Mouse (Mus musculus) G1E (cell line): ENCODE data around the gene Cldn15. TPM values are rescaled to one million over a fixed set of nuclear protein-coding genes. Genes with fewer than 3 reads are reported as not detected.
A peak's percentile ranks its signal among the peaks of the same experiment; 100 is the strongest.

Experiments used
- ATAC-seq: 2 replicates; pipeline ENCODE4 v1.8.0; 2016; ENCODE audit warnings: mild to moderate bottlenecking; ENCODE audit not compliant: insufficient number of reproducible peaks, poor library complexity, low FRiP score, severe bottlenecking; ENCODE audit errors: extremely low read depth
- DNase-seq: peaks from one replicate; pipeline ENCODE4 v3.0.0; 2012; ENCODE audit warnings: low spot score
- H3K27me3 ChIP-seq: 2 replicates; pipeline ENCODE4 v1.6.1; 2012; ENCODE audit warnings: mild to moderate bottlenecking, low read length, inconsistent platforms; ENCODE audit not compliant: insufficient read depth
- H3K36me3 ChIP-seq: replicated peaks from 2 replicates; pipeline ENCODE3; 2012; ENCODE audit warnings: mild to moderate bottlenecking, inconsistent platforms
- H3K4me1 ChIP-seq: 2 replicates; pipeline ENCODE4 v1.6.1; 2012; ENCODE audit warnings: low read depth, low read length, inconsistent platforms, mixed read lengths; ENCODE audit not compliant: insufficient read depth
- H3K4me3 ChIP-seq: 2 replicates; pipeline ENCODE4 v1.5.1; 2012; ENCODE audit warnings: low read depth, mild to moderate bottlenecking, inconsistent platforms, low read length, moderate library complexity, mixed read lengths
- H3K9me3 ChIP-seq: replicated peaks from 2 replicates; pipeline ENCODE4 v1.6.1; 2012; ENCODE audit warnings: inconsistent platforms
- CTCF ChIP-seq: IDR thresholded peaks from 2 replicates; pipeline ENCODE4 v1.5.1; 2012; ENCODE audit warnings: low read depth, low read length, inconsistent platforms, mixed read lengths
- GATA1 ChIP-seq: IDR thresholded peaks from 2 replicates; pipeline ENCODE4 v1.6.1; 2012; ENCODE audit warnings: borderline replicate concordance, low read length, inconsistent platforms, mixed read lengths
- GATA2 ChIP-seq: IDR thresholded peaks from 2 replicates; pipeline ENCODE4 v1.6.1; 2012; ENCODE audit warnings: low read depth, low read length, inconsistent platforms, borderline replicate concordance
- POLR2AphosphoS5 ChIP-seq: IDR thresholded peaks from 2 replicates; pipeline ENCODE4 v1.6.1; 2012; ENCODE audit warnings: low read depth, low read length, inconsistent platforms; ENCODE audit not compliant: insufficient replicate concordance
- TAL1 ChIP-seq: conservative IDR thresholded peaks from 2 replicates; pipeline ENCODE4 v1.6.1; 2012; ENCODE audit warnings: low read depth, low read length, inconsistent platforms, mixed read lengths
- polyA plus RNA-seq: library from polyadenylated mRNA; stranded (reverse); fragments of >175 nt; gene quantifications from 2 replicates; pipeline ENCODE4 v1.2.3, GENCODE M21; 2012
- total RNA-seq, 2 experiments: library from RNA; stranded (forward) in 1 of 2; stranded (reverse) in 1 of 2; fragments of 200-1000 nt in 1 of 2; fragments of >200 nt in 1 of 2; fragmentation: Nextera tagmentation in 1 of 2; gene quantifications; 2 replicates each; pipeline ENCODE4 v1.2.3; 2014 to 2017

Cldn15 gene
- total and polyA plus RNA-seq, 3 experiments: 0.05 to 0.08 TPM; not detected in 1

DNA sequence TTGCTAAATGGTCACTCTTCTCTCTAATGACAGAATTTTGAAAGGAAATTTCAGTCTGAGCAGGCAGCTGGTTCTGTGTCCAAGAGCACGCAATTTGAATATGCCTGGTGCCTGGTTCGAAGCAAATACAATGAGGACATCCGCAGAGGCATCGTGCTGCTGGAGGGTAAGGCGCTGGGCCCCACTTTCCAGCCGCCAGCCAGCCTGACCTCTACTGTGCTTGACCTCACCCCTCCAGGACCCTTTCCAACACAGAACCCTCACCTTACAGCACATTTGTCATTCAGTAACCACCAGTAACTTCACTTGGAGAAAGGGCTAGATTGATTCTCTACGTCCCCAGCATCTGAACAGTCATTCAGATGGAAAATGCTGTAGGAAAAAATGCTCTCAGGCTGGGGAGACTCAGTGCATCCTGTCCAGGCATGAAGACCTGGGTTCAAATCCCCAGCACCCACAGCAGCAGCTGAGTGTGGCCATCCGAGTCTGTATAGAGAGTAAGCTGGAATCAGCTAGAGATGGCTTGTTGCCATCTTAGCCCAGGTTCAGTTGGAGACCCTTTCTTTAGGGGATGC lies 3.4 kb upstream of the Cldn15 start:
- TF ChIP-seq TAL1 (no peak), CTCF (no peak), GATA2 (no peak), POLR2AphosphoS5 (no peak), GATA1 (no peak)
- H3K4me3 ChIP-seq: peak overlapping the region; percentile 76; the same call in 1 of the 2 replicates
- no peaks in the 10 kb centered on the region for H3K27me3 ChIP-seq
- DNase-seq (no peak), ATAC-seq (no peak)
- H3K36me3 ChIP-seq: peaks cover 81% of the 10 kb centered on the region
- no peaks in the 10 kb centered on the region for H3K9me3 ChIP-seq
- H3K4me1 ChIP-seq: peaks cover 82% of the 10 kb centered on the region

DNA sequence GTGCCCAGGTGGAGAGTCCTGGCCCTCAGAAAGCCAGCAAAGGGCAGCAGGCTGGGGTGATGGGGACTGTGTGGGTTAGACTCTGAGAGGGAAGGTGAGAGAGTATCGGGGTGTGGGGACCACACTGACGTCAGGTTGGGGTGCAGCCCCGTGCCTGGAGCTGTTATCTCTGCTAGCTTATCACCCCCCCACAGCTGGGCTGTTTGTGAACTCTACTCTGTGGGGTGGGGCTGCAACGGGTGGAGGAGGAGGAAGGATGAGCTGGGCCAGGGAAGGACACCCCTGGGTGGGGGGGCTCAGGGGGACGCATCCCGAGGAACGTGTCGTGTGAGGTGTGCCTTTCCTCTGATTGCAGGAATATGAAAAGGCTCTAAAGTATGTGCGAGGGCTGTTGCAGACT lies 1.2 kb upstream of the Cldn15 start:
- peaks cover 82% of the 10 kb centered on the region for H3K36me3 ChIP-seq
- H3K4me3 ChIP-seq: peak overlapping the region; percentile 63; the same call in 1 of the 2 replicates
- no peaks in the 10 kb centered on the region for H3K27me3 ChIP-seq
- ATAC-seq (peak; percentile 35), DNase-seq (peak; percentile 77)
- TF ChIP-seq TAL1: peak; percentile 71; the same call in 1 of the 2 replicates
- no peak for TF ChIP-seq GATA1
- TF ChIP-seq GATA2: 0 out of 2 replicates have a peak, but pooled peaks have one; percentile 12
- H3K9me3 ChIP-seq: no peaks in the 10 kb centered on the region
- peaks cover 82% of the 10 kb centered on the region for H3K4me1 ChIP-seq

DNA sequence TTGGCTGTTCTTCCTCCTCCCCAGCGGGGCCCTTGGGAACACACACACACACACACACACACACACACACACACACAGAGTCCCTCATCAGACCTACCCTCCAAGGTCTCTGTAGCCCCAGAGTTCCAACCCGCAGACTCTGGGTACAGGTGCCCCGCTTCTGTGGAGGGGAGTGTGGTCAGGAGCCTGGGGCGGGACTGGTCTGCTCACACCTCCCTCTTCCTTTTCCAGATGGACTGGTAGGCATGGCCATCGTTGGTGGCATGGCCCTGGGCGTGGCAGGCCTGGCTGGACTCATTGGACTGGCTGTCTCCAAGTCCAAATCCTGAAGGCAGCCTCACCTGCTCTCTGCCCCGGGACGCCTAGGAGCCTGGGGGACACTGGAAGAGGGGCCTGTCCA lies 730 bp upstream of the Cldn15 start:
- TF ChIP-seq TAL1: no peak
- TF ChIP-seq POLR2AphosphoS5: no peak
- no peak for TF ChIP-seq GATA2
- TF ChIP-seq GATA1: no peak
- no peak for TF ChIP-seq CTCF
- peak; percentile 20 for DNase-seq
- Histone ChIP-seq H3K4me3 (peak overlapping the region; percentile 63; the same call in 1 of the 2 replicates), H3K4me1 (peaks cover 84% of the 10 kb centered on the region), H3K9me3 (no peaks in the 10 kb centered on the region), H3K27me3 (no peaks in the 10 kb centered on the region), H3K36me3 (peaks cover 79% of the 10 kb centered on the region)
- no peak for ATAC-seq

DNA sequence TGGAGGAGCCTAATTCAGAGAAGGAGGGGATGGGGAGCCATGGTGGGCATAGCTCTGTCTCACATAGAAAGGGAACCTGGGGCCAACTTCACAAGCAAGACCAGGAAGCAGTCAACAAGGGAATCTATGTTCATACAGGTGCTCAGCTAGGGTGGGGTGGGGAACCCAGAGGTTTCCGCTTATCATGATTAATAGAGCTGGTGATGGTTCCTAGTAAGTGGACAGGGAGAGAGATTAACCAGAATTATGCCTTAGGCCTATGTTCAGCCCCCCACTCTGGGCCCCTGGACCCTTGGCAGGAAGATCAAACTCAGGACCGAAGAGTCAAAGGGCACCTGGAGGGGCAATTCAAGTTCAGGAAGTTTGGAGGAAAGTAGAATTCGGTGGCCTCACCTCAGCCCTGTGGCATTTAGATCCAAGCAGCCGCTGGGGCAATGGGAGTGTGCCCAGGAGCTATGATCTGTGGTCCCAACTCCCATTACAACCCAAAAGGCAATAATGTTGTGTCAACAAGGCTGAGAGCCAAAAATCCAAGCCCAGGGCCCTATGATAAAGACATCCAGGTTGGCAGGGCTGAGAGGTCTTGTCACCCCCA lies 542 bp downstream of the Cldn15 start:
- TF ChIP-seq TAL1 (no peak), GATA2 (no peak), POLR2AphosphoS5 (no peak), CTCF (no peak), GATA1 (no peak)
- peaks cover 72% of the 10 kb centered on the region for H3K36me3 ChIP-seq
- H3K9me3 ChIP-seq: no peaks in the 10 kb centered on the region
- no peak for DNase-seq
- peaks cover 73% of the 10 kb centered on the region for H3K4me1 ChIP-seq
- ATAC-seq: no peak
- H3K4me3 ChIP-seq: no peak overlapping the region; the same call in 1 of the 2 replicates
- H3K27me3 ChIP-seq: no peaks in the 10 kb centered on the region

DNA sequence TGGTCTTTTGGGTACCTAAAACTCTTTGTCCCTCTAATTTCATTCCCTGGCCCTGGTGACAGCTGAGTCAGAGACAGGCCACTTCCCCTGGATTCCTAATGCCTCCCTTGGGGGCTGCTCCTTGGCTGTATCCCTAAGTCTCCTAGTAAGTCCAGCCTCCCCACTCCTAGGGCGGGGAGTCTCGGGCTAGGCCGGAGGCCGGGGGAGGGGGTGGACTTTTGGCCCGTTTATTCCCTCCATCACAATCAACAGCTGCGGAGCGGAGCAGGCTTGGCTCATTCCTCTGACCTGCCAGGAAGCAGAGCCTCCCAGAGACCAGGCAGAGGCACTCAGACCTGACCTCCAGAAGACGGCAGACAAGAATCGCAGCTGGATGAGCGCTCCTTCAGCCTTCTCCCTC lies 1.2 kb downstream of the Cldn15 start:
- DNase-seq: no peak
- peaks cover 5% of the 10 kb centered on the region; the same call in 1 of the 2 replicates for H3K27me3 ChIP-seq
- H3K4me1 ChIP-seq: peaks cover 75% of the 10 kb centered on the region
- no peak for ATAC-seq
- H3K36me3 ChIP-seq: peaks cover 72% of the 10 kb centered on the region
- TF ChIP-seq GATA2 (no peak), GATA1 (no peak), TAL1 (no peak), CTCF (no peak), POLR2AphosphoS5 (no peak)
- H3K9me3 ChIP-seq: no peaks in the 10 kb centered on the region
- H3K4me3 ChIP-seq: no peak overlapping the region

DNA sequence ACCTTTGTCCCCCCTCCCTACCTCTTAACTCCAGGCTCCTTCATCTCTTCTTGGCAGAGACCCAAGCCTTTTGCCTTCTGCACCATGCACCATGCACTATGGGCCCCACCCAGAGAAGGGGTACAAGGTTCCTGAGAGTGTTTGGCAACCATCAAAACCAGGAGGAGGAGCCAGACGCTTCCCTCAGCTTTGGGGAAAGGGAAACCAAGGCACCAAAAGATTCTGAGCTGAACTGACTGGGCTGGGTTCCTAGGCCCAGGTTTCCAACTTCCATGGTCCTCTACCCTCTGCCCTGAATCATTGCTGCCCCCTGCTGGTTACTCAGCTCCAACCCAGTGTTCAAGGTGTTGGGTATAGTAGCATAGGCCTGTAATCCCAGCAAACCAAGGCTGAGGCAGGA lies 4.3 kb downstream of the Cldn15 start:
- peak; percentile 26 for DNase-seq
- Histone ChIP-seq H3K9me3 (no peaks in the 10 kb centered on the region), H3K4me3 (no peak overlapping the region), H3K36me3 (peaks cover 41% of the 10 kb centered on the region), H3K27me3 (peaks cover 15% of the 10 kb centered on the region), H3K4me1 (peaks cover 44% of the 10 kb centered on the region)
- no peak for TF ChIP-seq GATA2
- TF ChIP-seq CTCF: peak; percentile 58
- ATAC-seq: peak; percentile 38; the same call in 1 of the 2 replicates

DNA sequence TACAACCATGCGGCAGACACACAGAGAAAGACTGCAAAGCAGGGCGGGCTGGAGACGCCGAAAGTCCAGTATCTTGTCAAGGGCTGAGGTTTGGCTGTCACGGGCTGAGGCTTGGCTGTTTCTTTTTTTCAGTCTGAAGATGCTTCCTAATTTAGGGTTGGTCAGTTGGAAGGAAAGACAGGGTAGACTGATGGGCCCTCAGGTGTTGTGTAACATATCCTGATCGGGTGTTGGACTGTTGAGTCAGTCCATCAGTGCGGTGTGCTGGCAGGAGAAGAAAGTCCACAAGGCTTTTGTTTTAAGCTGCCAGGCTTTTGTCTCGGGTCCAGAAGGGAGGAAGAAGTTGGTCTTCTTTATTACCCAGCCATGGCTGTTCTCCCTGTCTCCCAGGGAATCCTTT lies 7.3 kb downstream of the Cldn15 start:
- peaks cover 15% of the 10 kb centered on the region for H3K4me1 ChIP-seq
- ATAC-seq (no peak), DNase-seq (no peak)
- H3K36me3 ChIP-seq: peaks cover 12% of the 10 kb centered on the region
- H3K4me3 ChIP-seq: no peak overlapping the region
- TF ChIP-seq CTCF (no peak), GATA2 (no peak), POLR2AphosphoS5 (no peak), GATA1 (no peak), TAL1 (no peak)
- peaks cover 15% of the 10 kb centered on the region for H3K27me3 ChIP-seq
- H3K9me3 ChIP-seq: no peaks in the 10 kb centered on the region
